In the genomic region with DNA sequence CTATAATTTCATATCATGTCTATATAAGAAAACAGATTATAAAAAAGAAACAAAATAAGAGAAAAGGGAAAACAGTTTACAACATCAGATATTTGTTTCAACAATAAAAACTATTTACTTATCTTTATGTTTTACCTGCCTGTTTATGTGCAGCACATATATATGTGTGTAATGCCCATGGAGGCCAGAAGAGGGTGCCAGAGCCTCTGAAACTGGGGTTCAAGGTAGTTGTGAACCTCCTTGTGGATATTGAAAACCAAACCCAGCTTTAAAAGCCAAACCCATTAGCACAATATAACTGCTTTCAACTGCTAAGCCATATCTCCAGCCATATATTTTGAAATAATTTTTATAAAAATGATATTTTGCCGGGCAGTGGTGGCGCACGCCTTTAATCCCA, we compare ENCODE assay signal across 9 mouse cellular contexts. TPM values are rescaled to one million over a fixed set of nuclear protein-coding genes. Genes with fewer than 3 reads are reported as not detected.
A peak's percentile ranks its signal among the peaks of the same experiment; 100 is the strongest.
DNase-seq lines count a peak whose midpoint lies in the region.
"Had no signal": no experiment of that assay in that cellular context is flagged by ENCODE, and none has a peak within 500 bp of the region (broad histone marks: within the 10 kb centered on the region; RNA-seq: fewer than 3 reads in every experiment).

No protein-coding gene starts in this region.

- no peak overlapping the region for H3K27ac ChIP-seq in limb, embryonic 10.5 days
- H3K27ac ChIP-seq: liver, embryonic 15.5 days had no signal

- H3K27me3 ChIP-seq in limb, embryonic 10.5 days (ENCODE audit: low read depth, poor library complexity, severe bottlenecking): no peaks in the 10 kb centered on the region
- H3K27me3 ChIP-seq: liver, embryonic 15.5 days had no signal

- DNase-seq in layer of hippocampus, adult 11-12 months (ENCODE audit: low spot score): peak; percentile 22
- DNase-seq in layer of hippocampus, adult 9-11 months: no peak
- DNase-seq in ES-CJ7 (ENCODE audit: low read depth, low spot score) (peak; percentile 67), MN1 (ENCODE audit: low spot score) (no peak)
- peak; percentile 35 for DNase-seq in adrenal gland, adult 2 months
- peak; percentile 59 for DNase-seq in forelimb bud, embryonic 11.5 days (ENCODE audit: low read depth, low spot score)
- DNase-seq in limb, embryonic 10.5 days (ENCODE audit: low spot score): peak; percentile 65
- DNase-seq in retina, postnatal 7 days (ENCODE audit: low read depth, low spot score): peak; percentile 11

- no peaks in the 10 kb centered on the region for H3K9me3 ChIP-seq in limb, embryonic 10.5 days (replicated peaks)
- H3K9me3 ChIP-seq: liver, embryonic 15.5 days had no signal

- H3K4me3 ChIP-seq in limb, embryonic 10.5 days: no peak overlapping the region
- H3K4me3 ChIP-seq: liver, embryonic 15.5 days had no signal

- WGBS in limb, embryonic 10.5 days: 70% methylated on average over 3 of the region's 3 CpGs

- H3K36me3 ChIP-seq in limb, embryonic 10.5 days: no peaks in the 10 kb centered on the region
- H3K36me3 ChIP-seq: liver, embryonic 15.5 days had no signal

- H3K4me1 ChIP-seq in limb, embryonic 10.5 days: peaks cover 12% of the 10 kb centered on the region

RNA-seq across cellular contexts. Expression of a gene that starts 27.5 kb away (rescaled TPM):
- 10 to 100 TPM; 11.4 to 16.4 TPM for total RNA-seq in adrenal gland, adult 2 months (2021)
- polyA plus RNA-seq in adrenal gland, adult 2 months (2012; rRNA removed): 0.35 and 0.52 TPM in 2 replicates
- polyA plus RNA-seq in limb, embryonic 10.5 days (2016; fragmentation: Nextera tagmentation; extraction: Ambion mirVana): 2.2 and 2.9 TPM in 2 replicates

RNA-seq across cellular contexts. Expression of a gene that starts 33.9 kb away (rescaled TPM):
- 1 to 10 TPM; 4.0 to 4.4 TPM for total RNA-seq in adrenal gland, adult 2 months (2021)
- 0.42 and 0.45 TPM in 2 replicates for polyA plus RNA-seq in adrenal gland, adult 2 months (2012; rRNA removed)
- 46.6 and 49.1 TPM in 2 replicates for polyA plus RNA-seq in limb, embryonic 10.5 days (2016; fragmentation: Nextera tagmentation; extraction: Ambion mirVana)

Comparison
In these comparisons a context has a peak if more than half of its experiments do, and no peak if none do; other contexts are left out.
1. DNase-seq: peak in layer of hippocampus, adult 11-12 months (single experiment), ES-CJ7 (single experiment), adrenal gland, adult 2 months (single experiment), forelimb bud, embryonic 11.5 days (single experiment), limb, embryonic 10.5 days (single experiment) and retina, postnatal 7 days (single experiment); none in layer of hippocampus, adult 9-11 months (single experiment) and MN1 (single experiment).
2. RNA of a gene that starts 33.9 kb away (polyA plus RNA-seq): 46.6 to 49.1 TPM in limb, embryonic 10.5 days; 0.42 to 0.45 TPM in adrenal gland, adult 2 months; every median in the first group is over 10 times any median in the second.